Mouse (Mus musculus) heart, adult 2 months (tissue): Measurements from ENCODE around the gene Col18a1. TPM values are rescaled to one million over a fixed set of nuclear protein-coding genes. Genes with fewer than 3 reads are reported as not detected.

Source experiments
- DNase-seq, 2 experiments: peaks; one replicate each; pipeline ENCODE4 v3.0.0; 2021
- H3K27ac ChIP-seq: fragments of 200-600 bp; 2 replicates; pipeline ENCODE4 v1.8.1; 2022
- H3K27me3 ChIP-seq: fragments of 200-500 bp; 2 replicates; pipeline ENCODE4 v1.6.1; 2012; ENCODE audit warnings: mild to moderate bottlenecking, low read length, inconsistent platforms, mixed read lengths; ENCODE audit not compliant: control insufficient read depth, insufficient read depth
- H3K36me3 ChIP-seq: fragments of 200-500 bp; 2 replicates; pipeline ENCODE4 v1.6.1; 2012; ENCODE audit warnings: low read length, inconsistent platforms; ENCODE audit not compliant: control insufficient read depth, insufficient read depth
- H3K4me1 ChIP-seq: fragments of 200-500 bp; 2 replicates; pipeline ENCODE4 v1.6.1; 2011; ENCODE audit warnings: low read length; ENCODE audit not compliant: control insufficient read depth, insufficient read depth
- H3K4me3 ChIP-seq: fragments of 200-600 bp; 2 replicates; pipeline ENCODE4 v1.8.1; 2022
- H3K79me2 ChIP-seq: fragments of 200-500 bp; replicated peaks from 2 replicates; pipeline ENCODE4 v1.6.1; 2012; ENCODE audit warnings: mild to moderate bottlenecking, inconsistent platforms, low read length, moderate library complexity, mixed read lengths; ENCODE audit not compliant: control insufficient read depth, insufficient read depth
- H3K9ac ChIP-seq: fragments of 200-500 bp; 2 replicates; pipeline ENCODE4 v1.6.1; 2012; ENCODE audit warnings: low read depth, mild to moderate bottlenecking, control low read depth, inconsistent platforms, low read length, mixed read lengths
- CTCF ChIP-seq: fragments of 200-600 bp; IDR thresholded peaks from 2 replicates; pipeline ENCODE4 v1.8.1; 2022; ENCODE audit warnings: antibody characterized with exemption, mild to moderate bottlenecking, moderate library complexity
- EP300 ChIP-seq: fragments of 200-500 bp; IDR thresholded peaks from 2 replicates; pipeline ENCODE4 v1.6.1; 2011; ENCODE audit warnings: low read depth, low read length, control low read depth; ENCODE audit not compliant: insufficient read depth
- POLR2A ChIP-seq: fragments of 200-500 bp; IDR thresholded peaks from 2 replicates; pipeline ENCODE4 v1.6.1; 2011; ENCODE audit warnings: mild to moderate bottlenecking, low read depth, low read length, control low read depth; ENCODE audit not compliant: insufficient read depth
- WGBS: fragments of 180-500 bp; shearing (Covaris S2); methylation state at CpG from one replicate; pipeline ENCODE4 v1.1.7; 2018; 5-methylcytosine and 5-hydroxymethylcytosine counted together
- intact Hi-C: fragments of 180-260 bp; cut with DNase I; formaldehyde crosslinking; loops from one replicate; pipeline ENCODE4 v1.15.1; 2025
- polyA plus RNA-seq: library from polyadenylated mRNA; depleted of rRNA; stranded (reverse); fragments of >200 nt; gene quantifications from 2 replicates; pipeline ENCODE4 v1.2.3, GENCODE M21; 2012
- total RNA-seq, 2 experiments: library from RNA; stranded (reverse); gene quantifications; 2 replicates each; pipeline ENCODE4 v1.2.3; 2021

Col18a1 gene
- total and polyA plus RNA-seq, 3 experiments = 9.3 to 13.1 (median 9.8) TPM

- Histone ChIP-seq H3K4me3 (no peak overlapping the region), H3K27ac (no peak overlapping the region), H3K9ac (no peak overlapping the region), H3K36me3 (no peaks in the 10 kb centered on the region), H3K4me1 (peaks cover 3% of the 10 kb centered on the region; the same call in 1 of the 2 replicates), H3K27me3 (no peaks in the 10 kb centered on the region), H3K79me2 (no peaks in the 10 kb centered on the region)
- TF ChIP-seq POLR2A (no peak), CTCF (no peak)
- DNase-seq = no peak
- 92% methylated on average over 8 of the region's 8 CpGs for WGBS
- intact Hi-C loops = no loop called here
Observed at GRCm38 (mm10) chr10:77038579-77039174, 127.7 kb downstream of the Col18a1 start.

GRCm38 (mm10) chr10:77035487-77035886 lies 130.9 kb downstream of the Col18a1 start:
- Histone ChIP-seq H3K4me3 (no peak overlapping the region), H3K79me2 (no peaks in the 10 kb centered on the region), H3K36me3 (no peaks in the 10 kb centered on the region), H3K9ac (no peak overlapping the region), H3K27me3 (no peaks in the 10 kb centered on the region), H3K4me1 (peaks cover 3% of the 10 kb centered on the region; the same call in 1 of the 2 replicates), H3K27ac (no peak overlapping the region)
- no peak for DNase-seq
- TF ChIP-seq CTCF (no peak), EP300 (no peak), POLR2A (no peak)
- 79% methylated on average over 6 of the region's 6 CpGs for WGBS
- intact Hi-C loops = no loop called here

GRCm38 (mm10) chr10:77033323-77034025 lies 132.9 kb downstream of the Col18a1 start:
- peak; percentile 65 to 72 for DNase-seq
- Histone ChIP-seq H3K4me3 (peak overlapping the region; percentile 67), H3K36me3 (no peaks in the 10 kb centered on the region), H3K27me3 (no peaks in the 10 kb centered on the region), H3K4me1 (peaks cover 3% of the 10 kb centered on the region; the same call in 1 of the 2 replicates), H3K27ac (peak overlapping the region; percentile 32; the same call in 1 of the 2 replicates), H3K9ac (peak overlapping the region; percentile 41), H3K79me2 (no peaks in the 10 kb centered on the region)
- 0 out of 2 replicates have a peak, but pooled peaks have one; percentile 26 for TF ChIP-seq EP300
- no peak for TF ChIP-seq POLR2A
- TF ChIP-seq CTCF = no peak
- intact Hi-C loops = no loop called here
- WGBS = 2% methylated on average over 30 of the region's 30 CpGs

- H3K4me1 ChIP-seq = peaks cover 3% of the 10 kb centered on the region; the same call in 1 of the 2 replicates
- H3K27me3 ChIP-seq = no peaks in the 10 kb centered on the region
- 1% methylated on average over 49 of the region's 49 CpGs for WGBS
- intact Hi-C loops = no loop called here
- peak; percentile 22; the same call in 1 of the 2 replicates for TF ChIP-seq CTCF
- TF ChIP-seq POLR2A = peak; percentile 33; the same call in 1 of the 2 replicates
- no peak for TF ChIP-seq EP300
- no peaks in the 10 kb centered on the region for H3K36me3 ChIP-seq
- peak; percentile 92 to 93 for DNase-seq
- H3K79me2 ChIP-seq = no peaks in the 10 kb centered on the region
- H3K9ac ChIP-seq = peak overlapping the region; percentile 62
- H3K27ac ChIP-seq = peak overlapping the region; percentile 32; the same call in 1 of the 2 replicates
- H3K4me3 ChIP-seq = peak overlapping the region; percentile 67
Observed at GRCm38 (mm10) chr10:77032591-77033322, 133.6 kb downstream of the Col18a1 start.

GRCm38 (mm10) chr10:77031768-77032375 lies 134.5 kb downstream of the Col18a1 start, which contains the start of gene Slc19a1:
TSS of gene Slc19a1 (plus strand) at chr10:77032241.
- Histone ChIP-seq H3K4me3 (peak within 1 kb of the TSS; percentile 67), H3K79me2 (no peaks in the 10 kb centered on the region), H3K36me3 (no peaks in the 10 kb centered on the region), H3K4me1 (peaks cover 3% of the 10 kb centered on the region; the same call in 1 of the 2 replicates), H3K9ac (peak within 1 kb of the TSS; percentile 62), H3K27me3 (no peaks in the 10 kb centered on the region), H3K27ac (peak within 1 kb of the TSS; percentile 15; the same call in 1 of the 2 replicates)
- WGBS = 67% methylated on average over 13 of the region's 13 CpGs
- intact Hi-C loops = no loop called here
- DNase-seq = no peak
- TF ChIP-seq CTCF (no peak), EP300 (no peak), POLR2A (no peak)
